ENCODE assay signal across 16 mouse cellular contexts in the genomic region with DNA sequence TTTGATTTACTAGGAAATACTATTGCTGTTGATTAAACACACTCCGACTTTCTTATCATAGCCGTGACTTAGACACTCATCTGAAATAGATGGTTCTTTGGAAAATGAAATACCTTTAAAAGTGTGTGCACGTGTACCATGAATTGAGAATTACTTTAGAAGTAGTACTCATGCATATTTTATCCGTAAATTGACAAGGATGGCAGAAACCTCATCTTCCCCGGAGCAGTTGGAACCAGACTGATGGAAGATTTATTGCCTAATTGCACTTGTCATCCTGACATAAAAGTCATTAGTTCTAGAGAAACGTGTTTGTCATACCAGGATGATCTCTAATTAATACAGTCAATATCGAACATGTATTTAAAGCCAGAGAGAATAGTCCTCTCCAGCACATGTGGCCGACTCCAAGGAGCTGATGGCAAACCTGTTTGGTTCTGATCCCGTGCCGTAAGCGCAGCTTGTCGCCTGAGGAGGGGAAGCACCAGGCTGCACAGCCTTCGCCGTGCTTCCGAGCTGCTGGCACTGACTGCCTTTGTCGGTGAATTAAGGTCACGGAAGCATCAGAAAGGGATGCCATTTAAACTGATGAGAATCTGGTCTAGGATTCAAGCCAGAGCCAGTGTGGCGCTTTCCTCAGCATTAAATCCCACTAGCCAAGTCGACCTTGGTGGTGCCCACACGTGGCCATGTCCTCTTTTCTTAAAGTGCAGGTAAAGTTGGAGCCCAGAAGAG.
DNase-seq lines count a peak whose midpoint lies in the region; ATAC-seq lines count a peak whose summit lies in the region.
"Had no signal": no experiment of that assay in that cellular context is flagged by ENCODE, and none has a peak within 500 bp of the region (broad histone marks: within the 10 kb centered on the region; RNA-seq: fewer than 3 reads in every experiment).

No protein-coding gene starts in this region.

- no peaks in the 10 kb centered on the region for H3K4me1 ChIP-seq in midbrain, embryonic 14.5 days (ENCODE audit: control insufficient read depth, insufficient read depth, low read length)
- H3K4me1 ChIP-seq in midbrain, embryonic 10.5 days = no peaks in the 10 kb centered on the region
- H3K4me1 ChIP-seq: limb, embryonic 15.5 days had no signal

- no peak overlapping the region for H3K4me3 ChIP-seq in midbrain, embryonic 14.5 days (replicated peaks; ENCODE audit: low read depth, low read length)
- H3K4me3 ChIP-seq in midbrain, embryonic 10.5 days = no peak overlapping the region
- H3K4me3 ChIP-seq: heart, adult 2 months; kidney, embryonic 15.5 days; limb, embryonic 15.5 days had no signal

- H3K36me3 ChIP-seq in midbrain, embryonic 14.5 days (ENCODE audit: control insufficient read depth, insufficient read depth, low read length) = no peaks in the 10 kb centered on the region
- peaks cover 5% of the 10 kb centered on the region for H3K36me3 ChIP-seq in midbrain, embryonic 10.5 days
- H3K36me3 ChIP-seq: kidney, embryonic 15.5 days; limb, embryonic 15.5 days had no signal

- H3K27ac ChIP-seq in midbrain, embryonic 14.5 days (replicated peaks; ENCODE audit: low read depth, low read length) = no peak overlapping the region
- H3K27ac ChIP-seq in midbrain, embryonic 10.5 days (replicated peaks) = no peak overlapping the region
- H3K27ac ChIP-seq: heart, adult 2 months; kidney, embryonic 15.5 days; limb, embryonic 15.5 days had no signal

- no peak overlapping the region for H3K9ac ChIP-seq in midbrain, embryonic 14.5 days (replicated peaks; ENCODE audit: low read length)
- H3K9ac ChIP-seq: kidney, embryonic 15.5 days; limb, embryonic 15.5 days; liver, postnatal 0 days had no signal

- DNase-seq in cerebellum, postnatal 4 days (ENCODE audit: low spot score in 2 of 2) = no peak
- peak; percentile 29 for DNase-seq in midbrain, embryonic 14.5 days
- no peak for DNase-seq in midbrain, embryonic 10.5 days (ENCODE audit: low spot score)
- DNase-seq in cerebellum, postnatal 36 days = peak; percentile 55 to 65
- DNase-seq in kidney, postnatal 10 days = no peak
- no peak for DNase-seq in right cerebral cortex, adult 18-20 months
- no peak for DNase-seq in kidney, postnatal 4 days
- DNase-seq: adrenal gland, adult 8-10 months; embryo, embryonic 11 days; heart, adult 2 months; heart, postnatal 10 days; liver, postnatal 0 days; thymus, adult 2 months had no signal

- no peaks in the 10 kb centered on the region for H3K27me3 ChIP-seq in midbrain, embryonic 14.5 days (ENCODE audit: control insufficient read depth, insufficient read depth, low read length)
- H3K27me3 ChIP-seq in midbrain, embryonic 10.5 days (ENCODE audit: low read depth, poor library complexity, severe bottlenecking) = no peaks in the 10 kb centered on the region
- H3K27me3 ChIP-seq: kidney, embryonic 15.5 days; limb, embryonic 15.5 days had no signal

- WGBS in midbrain, embryonic 14.5 days = 68% methylated on average over 20 of the region's 20 CpGs
- WGBS in midbrain, embryonic 10.5 days = 91% methylated on average over 20 of the region's 20 CpGs

- H3K9me3 ChIP-seq in midbrain, embryonic 14.5 days (ENCODE audit: control insufficient read depth, low read length) = no peaks in the 10 kb centered on the region
- H3K9me3 ChIP-seq in midbrain, embryonic 10.5 days (replicated peaks) = no peaks in the 10 kb centered on the region
- H3K9me3 ChIP-seq: kidney, embryonic 15.5 days; limb, embryonic 15.5 days had no signal

- ATAC-seq in cerebellum, adult (ENCODE audit: insufficient number of reproducible peaks, low FRiP score, low TSS enrichment) = peak; percentile 71
- ATAC-seq in midbrain, embryonic 14.5 days (ENCODE audit: low FRiP score, low TSS enrichment) = no peak
- ATAC-seq: liver, postnatal 0 days had no signal

- H3K4me2 ChIP-seq in midbrain, embryonic 14.5 days (ENCODE audit: low read length) = no peak overlapping the region
- H3K4me2 ChIP-seq: kidney, embryonic 15.5 days; limb, embryonic 15.5 days had no signal

Comparison
In these comparisons a context has a peak if more than half of its experiments do, and no peak if none do; other contexts are left out.
1. DNase-seq: peak in midbrain, embryonic 14.5 days (single experiment) and cerebellum, postnatal 36 days (2 of 2); none in cerebellum, postnatal 4 days (0 of 2), midbrain, embryonic 10.5 days (single experiment), kidney, postnatal 10 days (single experiment), right cerebral cortex, adult 18-20 months (single experiment) and kidney, postnatal 4 days (0 of 2).